Mouse (Mus musculus): ENCODE results near the gene Tcp10a.
"Not testable (repeated sequence)": the region's sequence is repeated elsewhere in the genome, so short reads cannot be mapped to it uniquely, and the experiment has no call there.

DNA sequence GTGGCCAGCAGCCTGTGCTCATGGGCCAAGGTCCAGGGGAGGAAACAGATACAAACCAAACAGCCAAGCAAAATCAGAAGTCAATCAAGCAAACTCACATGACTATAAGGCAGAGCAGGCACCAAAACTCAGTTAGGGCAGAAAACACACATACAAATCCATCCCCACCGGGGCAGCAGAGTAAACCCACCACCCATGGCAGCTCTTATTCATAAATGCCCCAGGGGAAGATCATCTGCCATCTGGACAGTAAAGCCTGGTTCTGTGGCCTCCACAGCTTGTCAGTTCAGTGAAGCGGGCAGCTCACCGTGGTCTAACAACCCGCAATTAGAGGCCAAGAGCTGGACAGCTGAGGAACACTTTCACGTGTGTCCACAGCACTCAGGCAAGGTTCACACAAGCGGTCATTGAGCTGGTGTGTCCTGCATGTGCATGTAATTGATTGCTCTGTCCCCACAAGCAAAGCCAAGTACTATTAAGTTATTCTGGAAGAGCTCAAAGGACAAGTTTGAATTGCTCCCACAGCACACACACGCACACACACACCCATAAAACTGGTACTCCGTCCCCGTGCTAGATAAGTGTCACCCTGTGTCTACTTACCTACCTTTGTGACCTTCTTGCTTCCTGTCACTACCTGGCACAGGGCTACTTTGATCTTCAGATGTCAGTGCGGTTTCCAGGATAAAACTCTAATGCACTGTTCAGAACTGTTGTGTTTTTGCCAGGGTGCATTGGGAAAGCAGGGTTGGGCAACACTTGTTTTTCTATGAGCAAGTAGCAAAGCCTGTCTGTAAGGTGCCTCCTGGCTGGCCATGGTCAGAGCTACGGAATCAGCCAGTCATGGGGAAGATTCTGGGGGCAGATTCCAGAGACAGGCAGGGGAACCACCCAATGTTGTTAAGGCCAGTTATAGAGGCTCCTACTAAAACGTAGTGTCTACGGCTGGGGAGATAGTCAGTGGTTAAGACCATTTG, 59.0 kb downstream of the Tcp10a start:
- TF ChIP-seq POLR2A, EP300 (IDR thresholded peaks at IDR 0.05; ENCODE audit: insufficient read depth, low read depth, low read length): not testable (repeated sequence)
